Mouse (Mus musculus) c-Kit-negative CD71-positive TER-119-positive erythroid progenitor cells, embryonic 14.5 days (primary cell): ENCODE results near the gene Tgfbr2.

Experiments
- DNase-seq: peaks from one replicate; pipeline ENCODE4 v3.0.0-alpha.2; 2013; ENCODE audit warnings: low read depth, low spot score

Gene Tgfbr2

DNA sequence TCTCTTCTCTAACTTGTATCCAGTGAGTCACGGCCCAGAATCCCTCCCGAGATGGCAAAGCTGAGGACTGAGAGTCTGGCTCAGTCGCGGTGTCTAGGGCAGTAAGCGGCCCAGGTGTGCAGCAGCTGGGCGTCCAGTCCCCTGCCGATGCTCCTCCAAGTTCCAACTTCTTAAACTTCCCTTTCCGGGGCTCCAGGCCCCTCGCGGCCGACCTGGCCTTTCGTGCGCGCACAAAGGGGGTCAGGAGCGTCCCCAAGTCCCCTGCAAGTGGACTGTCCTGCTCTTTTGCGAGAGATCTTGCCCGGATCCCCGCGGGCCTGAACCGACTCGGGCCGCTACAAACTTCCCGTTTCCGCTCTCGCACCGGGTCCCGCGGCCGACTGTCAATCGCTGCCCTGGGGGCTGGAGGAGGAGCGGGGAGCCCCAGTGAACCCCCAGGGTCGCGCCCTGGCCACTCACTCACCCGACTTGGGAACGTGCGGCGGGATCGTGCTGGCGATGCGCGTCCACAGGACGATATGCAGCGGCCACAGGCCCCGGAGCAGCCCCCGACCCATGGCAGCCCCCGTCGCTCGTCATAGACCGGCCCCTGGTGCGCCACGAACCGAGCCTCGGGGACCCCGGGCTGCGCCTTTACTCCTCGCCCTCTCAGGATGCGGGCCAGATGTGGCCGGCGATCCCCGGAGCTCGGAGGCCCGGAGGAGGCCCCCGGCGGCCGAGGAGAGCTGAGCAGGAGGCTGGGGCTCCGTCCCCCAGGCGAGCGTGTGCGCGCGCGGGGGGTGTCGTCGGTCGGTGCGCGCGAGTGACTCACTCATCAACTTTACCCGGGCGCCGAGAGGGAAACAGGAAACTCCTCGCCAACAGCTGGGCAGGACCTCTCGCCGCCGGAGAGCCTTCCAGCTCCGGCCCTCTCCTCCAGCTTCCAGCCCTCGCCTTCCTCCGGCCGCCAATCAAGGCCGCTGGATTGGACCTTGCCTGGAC is at the start of gene Tgfbr2:
TSS of gene Tgfbr2 (minus strand) at position 880 of the 981 bp plus-strand sequence.
- DNase-seq: no peak

DNA sequence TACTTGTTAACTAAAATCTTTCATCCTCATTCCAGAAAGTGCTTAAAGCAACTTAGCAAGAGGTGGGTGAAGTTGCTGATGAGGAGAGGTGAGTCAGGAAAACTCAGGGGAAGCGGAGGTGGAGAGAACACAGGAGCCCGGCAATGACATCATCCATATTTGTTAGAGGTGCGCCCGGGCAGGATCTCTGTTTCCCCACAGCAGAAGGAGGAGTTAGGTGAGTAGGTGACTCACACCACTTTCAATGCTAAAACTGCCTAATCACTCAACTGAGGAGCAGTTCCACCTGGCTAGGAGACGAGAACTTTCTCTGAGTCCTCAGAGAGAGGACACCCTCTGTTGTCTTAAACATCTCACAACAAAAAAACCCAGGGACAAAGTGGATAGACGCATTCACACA is 48.2 kb upstream of the Tgfbr2 start:
- DNase-seq: no peak

DNA sequence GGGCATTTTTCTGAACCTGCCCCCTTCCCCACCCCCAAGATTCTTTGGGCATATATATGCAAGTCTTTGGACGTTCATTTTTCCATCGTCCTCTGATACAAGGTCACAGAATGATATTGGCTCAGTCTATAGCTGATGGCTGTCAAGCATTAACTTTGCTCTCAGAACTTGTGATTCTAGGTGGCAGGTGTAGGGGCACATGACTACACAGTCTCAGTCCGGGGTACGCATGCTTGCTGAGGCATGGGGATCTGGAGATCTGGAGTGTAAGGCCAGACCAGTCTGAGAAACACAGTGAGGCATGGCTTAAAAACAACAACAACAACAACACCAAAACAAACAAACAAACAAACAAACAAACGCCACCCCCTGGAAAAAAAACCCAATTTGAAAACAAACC is 47.5 kb upstream of the Tgfbr2 start:
- DNase-seq: no peak

DNA sequence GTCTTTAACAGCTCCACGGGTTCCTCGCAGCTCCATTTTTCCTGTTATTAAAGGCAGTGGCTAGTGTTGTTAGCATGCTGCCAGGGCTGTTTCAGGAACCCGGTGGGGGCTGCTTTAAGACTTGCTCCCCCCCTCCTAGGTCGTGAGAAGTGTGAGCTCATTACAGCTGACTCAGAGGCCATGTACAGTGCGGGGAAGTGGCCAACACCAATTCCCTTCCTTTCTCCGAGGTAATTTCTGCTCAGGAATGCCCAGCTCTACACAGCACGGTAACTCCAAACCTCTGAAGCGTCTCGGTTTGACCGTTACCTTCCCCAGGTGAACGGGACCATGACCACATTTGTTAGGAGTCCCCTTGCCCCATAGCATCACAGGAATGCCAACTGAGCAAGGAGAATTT is 46.8 kb upstream of the Tgfbr2 start:
- no peak for DNase-seq

DNA sequence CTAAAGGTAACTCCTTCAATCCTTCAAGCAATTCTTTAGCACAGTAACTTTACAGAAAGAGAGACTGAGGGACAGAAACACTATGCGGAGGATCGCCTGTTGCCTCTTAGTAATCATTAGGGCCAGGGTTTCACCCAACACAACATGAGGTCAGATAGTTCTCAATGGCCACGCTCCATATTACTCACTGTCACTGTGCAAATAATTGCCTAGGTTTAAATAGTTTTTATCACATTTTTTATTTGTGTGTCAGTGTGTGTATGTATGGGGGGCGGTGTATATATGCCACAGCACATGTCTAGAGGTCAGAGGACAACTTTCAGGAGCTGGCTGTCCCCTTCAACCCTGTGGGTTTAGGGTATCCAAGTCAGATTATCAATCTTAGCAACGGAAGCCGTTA is 46.4 kb upstream of the Tgfbr2 start:
- no peak for DNase-seq

DNA sequence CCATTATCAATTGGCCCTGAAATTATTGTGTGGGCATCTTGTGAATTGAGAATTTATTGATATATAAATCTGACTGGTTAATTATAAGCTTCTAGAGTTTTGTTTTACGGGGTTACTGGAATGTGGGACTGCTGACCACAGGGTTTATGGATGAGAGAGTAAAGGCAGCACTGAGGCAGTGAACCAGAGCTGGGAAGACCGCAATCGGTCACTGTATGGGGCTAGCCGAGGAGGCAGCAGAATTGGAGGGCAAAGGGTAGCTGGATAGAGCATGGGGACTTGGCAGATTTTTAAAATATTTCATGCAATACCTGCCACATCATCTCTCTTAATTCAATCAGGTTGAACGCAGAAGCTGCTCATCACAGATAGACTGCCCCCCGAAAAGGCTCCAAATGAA is 45.5 kb upstream of the Tgfbr2 start:
- DNase-seq: no peak

DNA sequence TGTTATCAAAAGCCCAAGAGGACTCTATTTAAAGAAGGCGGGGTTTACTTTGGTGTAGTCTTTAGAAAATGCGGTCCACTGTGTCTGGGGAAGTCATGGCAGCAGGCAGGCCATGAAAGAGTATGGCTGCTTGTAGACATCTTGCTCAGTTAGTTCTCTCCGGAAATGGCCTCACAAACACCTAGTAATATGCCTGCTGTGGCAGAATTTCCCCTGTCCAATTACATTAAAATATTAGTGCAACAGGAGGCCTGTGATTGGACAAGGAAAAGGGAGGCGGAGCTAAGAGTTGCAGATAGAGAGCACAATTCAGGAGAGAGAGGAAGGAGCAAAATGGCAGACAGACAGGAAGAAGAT is 45.0 kb upstream of the Tgfbr2 start:
- DNase-seq: no peak

DNA sequence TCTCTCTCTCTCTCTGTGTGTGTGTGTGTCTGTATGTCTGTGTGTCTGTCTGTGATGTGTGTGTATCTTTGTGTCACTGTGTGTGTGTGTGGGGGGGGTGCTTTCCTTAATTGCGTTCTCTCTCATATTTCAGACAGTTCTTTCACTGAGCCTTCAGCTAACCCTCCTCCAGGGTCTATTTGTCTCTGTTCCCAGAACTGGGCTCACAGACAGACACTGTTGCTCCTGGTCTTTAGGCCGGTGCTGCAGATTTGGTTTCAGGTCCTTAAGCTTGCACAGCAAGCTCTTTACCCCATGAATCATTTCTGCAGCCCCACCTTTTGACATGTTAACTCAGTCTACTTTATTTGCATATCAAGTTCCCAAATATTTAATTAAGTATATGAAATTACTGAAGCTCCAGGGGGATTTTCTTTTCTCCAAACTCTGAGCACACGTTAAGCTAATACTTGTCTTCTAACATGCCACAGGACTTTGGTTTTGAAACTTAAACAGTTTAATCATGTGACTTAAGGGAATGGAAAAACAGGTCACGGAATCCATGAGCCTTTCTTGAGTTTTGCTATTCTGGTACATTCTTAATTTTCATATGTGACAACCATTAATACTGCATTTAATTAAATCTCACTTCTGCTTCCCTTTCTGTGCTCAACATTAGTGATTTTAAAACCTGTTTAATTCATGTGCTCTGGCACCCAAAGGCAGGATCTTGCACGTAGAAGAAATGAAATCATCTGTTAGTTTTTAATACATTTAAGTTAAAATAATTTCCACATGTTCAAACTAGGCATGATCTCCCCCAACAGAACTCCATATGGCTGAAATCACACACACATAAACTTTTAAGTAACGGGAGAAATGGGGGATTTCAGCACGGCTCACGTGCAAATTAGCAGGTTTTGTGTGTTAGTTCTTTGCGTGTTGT is 44.3 kb upstream of the Tgfbr2 start:
- DNase-seq: no peak

DNA sequence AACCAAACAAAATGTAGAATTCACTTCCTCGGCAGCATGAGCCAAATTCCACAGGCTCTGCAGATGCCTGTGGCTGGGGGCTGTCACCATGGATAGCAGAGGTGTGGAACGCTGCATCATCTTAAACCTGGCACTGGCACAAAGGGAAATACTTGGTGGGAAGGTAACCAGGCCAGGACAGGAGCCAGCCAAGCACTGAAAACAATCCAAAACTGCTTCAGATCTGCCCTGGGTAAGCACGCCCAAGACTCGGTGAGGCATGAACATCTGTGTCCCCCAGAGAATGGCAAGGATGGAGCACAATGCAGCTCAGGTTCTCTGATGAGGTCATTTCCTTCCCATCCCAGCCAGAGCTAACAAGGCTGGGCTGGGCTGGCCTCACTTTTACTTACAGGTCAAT is 43.6 kb upstream of the Tgfbr2 start:
- no peak for DNase-seq

DNA sequence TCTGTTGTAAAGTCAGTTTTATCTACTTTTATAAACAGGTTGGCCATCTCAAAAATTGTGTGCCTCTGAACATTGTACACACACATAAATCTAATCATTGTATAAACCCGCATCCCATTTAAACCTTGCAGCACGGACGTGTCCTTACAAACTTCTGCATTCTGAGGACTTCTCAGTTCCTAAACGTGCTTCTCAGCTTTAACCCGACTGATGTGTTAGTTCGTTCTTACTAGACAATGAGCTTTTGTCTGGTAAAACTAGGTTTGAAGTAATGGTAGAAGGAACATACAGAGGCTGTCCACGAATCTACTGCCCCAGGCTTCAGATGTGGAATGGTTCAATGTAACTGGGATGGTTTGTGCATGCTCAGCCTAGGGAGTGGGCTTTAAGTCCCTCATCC is 41.9 kb upstream of the Tgfbr2 start:
- no peak for DNase-seq

DNA sequence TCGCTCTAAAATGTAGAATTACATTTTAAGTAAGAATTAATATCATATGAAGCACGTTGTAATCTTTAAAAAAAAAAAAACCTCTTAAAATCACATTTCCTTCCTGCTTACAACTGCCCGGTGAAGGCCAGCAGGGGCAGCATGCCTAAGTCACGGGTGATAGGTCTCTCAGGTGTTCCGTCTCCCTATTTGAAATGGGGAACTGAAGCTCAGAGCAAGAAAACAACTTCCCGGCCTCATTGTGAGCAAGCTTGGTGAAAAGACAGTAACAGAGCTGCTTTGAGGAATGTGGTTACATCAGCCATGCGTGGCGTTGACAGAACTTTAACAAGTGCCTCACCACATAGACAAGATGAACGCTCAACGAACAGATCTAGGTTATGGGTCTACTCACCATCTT is 41.5 kb upstream of the Tgfbr2 start:
- DNase-seq: no peak

DNA sequence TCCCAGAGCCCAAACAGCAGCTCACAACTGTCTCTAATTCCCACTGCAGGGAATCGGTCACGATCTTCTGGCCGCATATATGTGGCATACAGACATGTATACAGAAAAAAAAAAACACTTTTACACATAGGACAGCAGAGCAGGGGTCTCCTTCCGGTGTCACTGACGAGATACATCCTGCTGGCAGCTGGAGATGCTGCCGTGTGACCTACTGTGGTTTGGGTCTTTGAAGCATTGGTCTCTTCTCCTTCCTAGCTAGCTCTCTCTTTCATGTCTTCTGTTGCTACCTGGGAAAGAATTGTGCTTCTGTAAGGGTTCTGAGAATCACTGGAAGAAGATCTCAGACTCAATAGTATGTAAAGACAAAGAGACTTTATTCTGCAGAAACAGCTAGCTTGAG is 39.1 kb upstream of the Tgfbr2 start:
- no peak for DNase-seq

DNA sequence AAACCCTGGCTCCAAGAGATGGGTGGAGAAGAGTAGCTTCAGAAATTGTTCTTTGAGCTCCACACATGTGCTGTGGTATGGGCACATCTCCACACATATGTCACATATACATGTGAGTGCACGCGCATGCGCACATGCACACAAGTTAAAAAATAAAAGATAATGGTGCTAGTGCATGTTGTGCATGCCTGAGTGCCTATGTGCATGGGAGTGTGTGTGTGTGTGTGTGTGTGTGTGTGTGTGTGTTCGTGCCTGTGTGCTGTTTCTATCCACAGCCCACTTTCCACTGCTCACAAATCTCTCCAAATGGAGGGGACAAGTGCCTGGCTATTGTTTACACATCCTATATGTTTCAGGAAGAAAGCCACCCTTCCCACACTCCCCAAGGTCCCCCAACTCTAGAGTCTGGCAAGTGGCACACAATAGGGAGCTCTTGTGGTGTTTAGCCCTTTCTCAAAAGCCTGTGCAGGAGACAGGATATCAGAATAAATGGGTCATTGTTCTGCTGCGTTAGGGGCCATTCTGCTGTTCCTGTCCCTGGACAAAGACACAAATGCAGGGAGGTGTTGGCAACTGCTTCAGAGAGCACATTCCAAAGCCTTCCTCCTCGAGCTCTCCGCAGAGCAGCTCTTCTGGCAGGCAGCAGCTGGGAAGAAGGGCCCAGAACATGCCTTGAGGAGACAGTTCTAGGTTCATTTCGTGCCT is 37.9 kb upstream of the Tgfbr2 start:
- DNase-seq: no peak

DNA sequence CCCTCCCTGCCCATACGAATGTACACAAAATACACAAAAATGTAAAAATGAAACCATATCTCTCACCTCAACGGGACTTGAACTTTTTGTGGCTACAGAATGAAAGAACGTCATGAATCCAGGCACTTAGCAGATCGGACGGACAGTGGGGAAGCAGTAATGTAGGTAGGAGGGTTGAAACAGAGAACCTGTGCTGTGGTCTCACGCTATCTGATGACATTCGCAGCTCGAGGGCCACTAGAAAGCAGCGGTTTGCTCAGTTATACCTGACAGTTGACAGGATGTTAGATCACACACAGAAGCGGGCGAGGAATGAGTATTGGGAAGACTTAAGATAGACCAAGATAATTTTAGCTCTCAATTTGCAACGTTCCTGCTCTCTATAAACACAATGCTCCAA is 36.9 kb upstream of the Tgfbr2 start:
- no peak for DNase-seq

DNA sequence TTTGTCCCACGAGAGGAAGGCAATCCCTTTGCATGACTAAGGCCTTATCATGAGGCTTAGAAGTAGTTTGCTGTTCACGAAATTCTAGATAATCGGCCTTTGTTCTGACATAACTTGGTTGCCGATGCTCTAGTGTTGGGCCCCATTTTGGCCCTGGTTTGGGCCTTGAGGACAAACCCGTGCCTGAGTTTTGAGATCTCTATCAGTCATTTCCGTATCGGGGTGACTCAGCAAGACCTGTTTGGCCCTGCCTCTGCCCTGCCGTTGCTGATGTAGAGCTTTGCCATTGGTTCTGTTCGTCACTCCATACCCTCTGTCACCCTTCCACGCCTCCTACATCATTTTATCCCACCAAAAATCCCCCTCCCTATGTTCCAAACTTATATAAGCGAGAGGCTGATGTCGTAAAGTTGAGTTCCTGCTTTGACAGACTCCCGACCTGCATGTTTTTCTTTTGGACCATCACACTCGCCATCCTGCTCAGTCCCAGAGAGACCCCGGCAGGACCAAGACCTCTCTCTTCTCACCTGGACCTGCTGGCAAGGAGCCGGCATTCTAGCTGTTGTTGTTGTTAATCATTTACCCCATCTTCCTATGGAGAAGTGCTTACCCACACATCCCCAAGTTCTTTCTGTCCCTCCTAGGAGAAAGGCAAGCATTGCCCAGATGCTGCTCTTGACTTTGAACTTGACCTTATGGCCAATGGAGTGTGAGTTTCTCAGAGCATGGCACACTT is 33.2 kb upstream of the Tgfbr2 start:
- no peak for DNase-seq

DNA sequence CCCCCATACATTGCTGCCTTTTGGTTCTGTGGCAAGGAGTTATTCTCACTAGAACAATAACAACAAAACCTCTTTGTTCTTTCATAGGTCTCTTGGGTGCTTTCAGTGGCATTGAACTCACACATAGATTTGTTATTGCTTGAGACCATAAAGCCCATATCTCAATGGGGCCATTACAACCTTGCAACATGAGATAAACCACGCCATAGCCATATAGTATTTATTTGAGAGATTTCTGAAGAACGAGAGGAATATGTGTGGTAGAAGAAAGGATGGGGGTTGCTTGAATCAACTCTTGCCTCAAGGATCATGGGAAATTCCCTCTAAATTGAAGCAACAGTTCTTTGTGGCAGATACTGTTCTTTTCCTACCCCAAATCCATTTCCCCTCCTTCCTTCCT is 31.7 kb upstream of the Tgfbr2 start:
- no peak for DNase-seq

DNA sequence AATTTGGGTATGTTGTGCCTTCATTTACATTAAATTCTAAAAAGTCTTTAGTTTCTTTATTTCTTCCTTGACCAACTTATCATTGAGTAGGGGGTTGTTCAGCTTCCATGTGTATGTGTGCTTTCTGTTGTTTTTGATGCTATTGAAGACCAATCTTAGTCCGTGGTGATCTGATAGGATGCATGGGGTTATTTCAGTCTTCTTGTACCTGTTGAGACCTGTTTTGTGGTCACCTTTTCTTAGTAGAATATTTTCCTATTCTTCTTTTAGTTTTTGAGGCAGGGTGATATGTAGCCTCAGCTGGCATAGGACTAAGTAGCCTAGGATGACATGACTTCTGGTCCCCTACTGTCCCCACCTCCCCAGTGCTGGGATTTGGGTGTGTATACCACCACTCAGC is 28.5 kb upstream of the Tgfbr2 start:
- DNase-seq: no peak

DNA sequence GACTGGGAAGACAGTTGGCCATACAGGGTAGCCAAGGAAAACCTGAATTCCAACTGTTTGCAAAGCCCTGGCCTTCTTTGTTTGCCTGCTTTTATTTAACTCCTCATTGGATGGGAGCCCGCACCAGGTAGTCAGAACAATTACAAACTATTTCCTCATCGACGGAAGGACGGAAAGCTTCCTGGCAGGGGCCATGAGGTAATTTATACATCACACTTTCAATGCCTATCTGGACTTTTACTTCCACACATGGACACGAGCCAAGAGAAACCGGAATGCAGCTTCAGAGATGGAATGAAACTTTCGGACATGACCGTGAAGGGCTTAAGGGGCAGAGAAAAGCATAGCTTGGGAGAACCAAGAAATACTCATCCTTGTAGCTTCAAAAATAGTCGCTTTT is 24.0 kb upstream of the Tgfbr2 start:
- DNase-seq: no peak

DNA sequence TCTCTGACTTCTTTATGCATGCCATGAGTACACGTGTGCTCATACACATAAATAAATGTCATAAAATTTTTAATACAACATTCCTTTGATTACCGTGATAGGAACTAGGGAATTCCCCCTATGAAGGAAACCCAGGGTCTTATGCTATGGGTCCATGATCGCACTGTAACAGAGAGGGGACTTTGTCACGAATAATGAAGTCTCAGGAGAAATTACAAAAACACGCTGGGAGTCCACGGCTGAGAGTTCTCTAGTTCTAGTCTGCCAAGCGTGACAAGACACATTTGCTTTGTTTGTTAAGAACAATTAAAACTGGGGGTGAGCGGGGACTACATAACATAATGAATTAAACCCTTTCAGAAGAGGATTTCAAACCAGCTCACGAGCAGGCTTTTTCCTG is 23.3 kb upstream of the Tgfbr2 start:
- DNase-seq: no peak

DNA sequence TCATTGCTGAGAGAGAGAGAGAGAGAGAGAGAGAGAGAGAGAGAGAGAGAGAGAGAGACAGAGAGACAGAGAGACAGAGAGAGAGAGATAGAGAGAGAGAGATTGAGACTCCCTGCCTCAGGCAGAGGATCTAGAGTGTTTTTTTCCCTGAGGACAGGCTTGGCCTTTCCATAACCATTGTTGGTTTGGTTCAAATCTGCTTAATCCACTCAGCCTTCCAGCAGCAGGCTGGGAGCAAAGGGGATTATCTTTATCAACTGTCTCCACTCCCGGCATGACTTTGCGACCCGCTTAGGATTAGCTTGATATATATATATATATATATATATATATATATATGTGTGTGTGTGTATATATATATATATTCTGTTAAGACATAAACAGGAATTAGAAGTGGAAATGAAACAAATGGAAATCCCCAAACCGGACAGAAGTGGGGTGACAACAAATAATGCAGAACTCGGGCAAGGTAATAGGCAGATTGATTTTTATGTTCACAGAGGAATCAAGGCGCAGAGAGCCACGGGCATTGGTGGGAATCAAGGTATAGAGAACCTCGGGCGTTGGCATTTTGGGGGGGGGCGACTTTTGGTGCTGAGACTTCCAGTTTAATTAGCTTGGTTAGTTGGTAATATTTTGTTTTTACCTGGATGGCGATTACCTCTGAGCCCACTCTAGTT is 22.5 kb upstream of the Tgfbr2 start:
- DNase-seq: no peak
